Mouse (Mus musculus): Measurements from ENCODE around the gene Mrpl2. TPM values are rescaled to one million over a fixed set of nuclear protein-coding genes. Genes with fewer than 3 reads are reported as not detected.

Gene Mrpl2
- polyA plus RNA-seq (2015; fragmentation: Nextera tagmentation; extraction: Ambion mirVana) = 106 TPM in 2 replicates

GRCm38 (mm10) chr17:46645561-46646321, at the start of gene Mrpl2, which contains the start of gene Klc4:
Gene Mrpl2 (plus strand): TSS chr17:46646229.
Gene Klc4 (minus strand): TSS chr17:46646022.
- peak; percentile 68 for ATAC-seq (ENCODE audit: borderline replicate concordance, extremely low read depth, low FRiP score, low TSS enrichment)
- Histone ChIP-seq H3K9ac (peak within 1 kb of the TSS; percentile 95), H3K4me2 (peak within 1 kb of the TSS; percentile 93), H3K27me3 (no peaks in the 10 kb centered on the region), H3K9me3 (no peaks in the 10 kb centered on the region), H3K4me1 (peaks cover 32% of the 10 kb centered on the region), H3K36me3 (peaks cover 23% of the 10 kb centered on the region; the same call in 1 of the 2 replicates), H3K27ac (peak within 1 kb of the TSS; percentile 85), H3K4me3 (peak within 1 kb of the TSS; percentile 97)
- WGBS = under 1% methylated on average over 53 of the region's 53 CpGs

GRCm38 (mm10) chr17:46597956-46598355, 48.1 kb upstream of the Mrpl2 start:
- no peak overlapping the region for H3K27ac ChIP-seq
- ATAC-seq (ENCODE audit: borderline replicate concordance, extremely low read depth, low FRiP score, low TSS enrichment) = no peak
- no peak overlapping the region for H3K4me2 ChIP-seq
- H3K4me3 ChIP-seq = no peak overlapping the region
- no peaks in the 10 kb centered on the region for H3K27me3 ChIP-seq
- peaks cover 11% of the 10 kb centered on the region for H3K36me3 ChIP-seq
- no peak overlapping the region for H3K9ac ChIP-seq
- H3K9me3 ChIP-seq = no peaks in the 10 kb centered on the region
- 86% methylated on average over 11 of the region's 11 CpGs for WGBS
- peaks cover 25% of the 10 kb centered on the region for H3K4me1 ChIP-seq

- Histone ChIP-seq H3K36me3 (peaks cover 11% of the 10 kb centered on the region), H3K9ac (no peak overlapping the region), H3K27me3 (no peaks in the 10 kb centered on the region), H3K9me3 (no peaks in the 10 kb centered on the region), H3K4me3 (no peak overlapping the region), H3K4me2 (no peak overlapping the region), H3K4me1 (peaks cover 19% of the 10 kb centered on the region), H3K27ac (no peak overlapping the region)
- ATAC-seq (ENCODE audit: borderline replicate concordance, extremely low read depth, low FRiP score, low TSS enrichment) = no peak
- WGBS = 78% methylated on average over 4 of the region's 4 CpGs
Observed at GRCm38 (mm10) chr17:46598963-46599362, 47.1 kb upstream of the Mrpl2 start.

GRCm38 (mm10) chr17:46600569-46600968, 45.5 kb upstream of the Mrpl2 start:
- Histone ChIP-seq H3K4me3 (no peak overlapping the region), H3K27ac (no peak overlapping the region), H3K4me1 (peaks cover 21% of the 10 kb centered on the region), H3K9ac (no peak overlapping the region), H3K36me3 (peaks cover 11% of the 10 kb centered on the region), H3K27me3 (no peaks in the 10 kb centered on the region), H3K4me2 (no peak overlapping the region), H3K9me3 (no peaks in the 10 kb centered on the region)
- no peak for ATAC-seq (ENCODE audit: borderline replicate concordance, extremely low read depth, low FRiP score, low TSS enrichment)
- WGBS = 81% methylated on average over 2 of the region's 2 CpGs

- Histone ChIP-seq H3K9me3 (no peaks in the 10 kb centered on the region), H3K9ac (no peak overlapping the region), H3K4me2 (no peak overlapping the region)
Observed at GRCm38 (mm10) chr17:46602212-46602611, 43.8 kb upstream of the Mrpl2 start.

GRCm38 (mm10) chr17:46603229-46603628, 42.8 kb upstream of the Mrpl2 start:
- no peak overlapping the region for H3K4me3 ChIP-seq
- H3K27ac ChIP-seq = no peak overlapping the region
- no peaks in the 10 kb centered on the region for H3K9me3 ChIP-seq
- WGBS = 95% methylated on average over 4 of the region's 4 CpGs
- H3K9ac ChIP-seq = no peak overlapping the region
- ATAC-seq (ENCODE audit: borderline replicate concordance, extremely low read depth, low FRiP score, low TSS enrichment) = no peak
- peaks cover 29% of the 10 kb centered on the region for H3K4me1 ChIP-seq
- no peak overlapping the region for H3K4me2 ChIP-seq
- H3K27me3 ChIP-seq = no peaks in the 10 kb centered on the region
- peaks cover 1% of the 10 kb centered on the region; the same call in 1 of the 2 replicates for H3K36me3 ChIP-seq

More at GRCm38 (mm10) chr17:46602212-46602611, 43.8 kb upstream of the Mrpl2 start:
- Histone ChIP-seq H3K36me3 (peaks cover 5% of the 10 kb centered on the region; the same call in 1 of the 2 replicates), H3K4me3 (no peak overlapping the region), H3K27ac (peak overlapping the region; percentile 41; the same call in 1 of the 2 replicates), H3K27me3 (no peaks in the 10 kb centered on the region), H3K4me1 (peaks cover 29% of the 10 kb centered on the region)
- 34% methylated on average over 9 of the region's 9 CpGs for whole genome bisulfite sequencing
- ATAC-seq (ENCODE audit: borderline replicate concordance, extremely low read depth, low FRiP score, low TSS enrichment) = peak; percentile 59

- no peaks in the 10 kb centered on the region for H3K36me3 ChIP-seq
- no peaks in the 10 kb centered on the region for H3K9me3 ChIP-seq
- no peak for ATAC-seq (ENCODE audit: borderline replicate concordance, extremely low read depth, low FRiP score, low TSS enrichment)
- WGBS = 65% methylated on average over 5 of the region's 5 CpGs
- H3K4me1 ChIP-seq = peaks cover 37% of the 10 kb centered on the region
- no peak overlapping the region for H3K27ac ChIP-seq
- no peak overlapping the region for H3K4me2 ChIP-seq
- no peaks in the 10 kb centered on the region for H3K27me3 ChIP-seq
- no peak overlapping the region for H3K4me3 ChIP-seq
- no peak overlapping the region for H3K9ac ChIP-seq
Observed at GRCm38 (mm10) chr17:46605126-46605525, 40.9 kb upstream of the Mrpl2 start.

- WGBS = 64% methylated on average over 12 of the region's 12 CpGs
- Histone ChIP-seq H3K4me3 (no peak overlapping the region), H3K4me1 (peaks cover 45% of the 10 kb centered on the region)
Observed at GRCm38 (mm10) chr17:46605987-46606386, 40.0 kb upstream of the Mrpl2 start.

GRCm38 (mm10) chr17:46609721-46610514, 36.1 kb upstream of the Mrpl2 start:
- Histone ChIP-seq H3K4me3 (peak overlapping the region; percentile 11), H3K36me3 (no peaks in the 10 kb centered on the region), H3K27ac (peak overlapping the region; percentile 79), H3K4me2 (peak overlapping the region; percentile 48), H3K4me1 (peaks cover 69% of the 10 kb centered on the region), H3K9me3 (no peaks in the 10 kb centered on the region), H3K27me3 (no peaks in the 10 kb centered on the region), H3K9ac (0 out of 2 replicates have a peak overlapping the region, but pooled peaks have one; percentile 2)
- peak; percentile 70; the same call in 1 of the 2 replicates for ATAC-seq (ENCODE audit: borderline replicate concordance, extremely low read depth, low FRiP score, low TSS enrichment)
- 43% methylated on average over 15 of the region's 15 CpGs for WGBS

More at GRCm38 (mm10) chr17:46605987-46606386, 40.0 kb upstream of the Mrpl2 start:
- Histone ChIP-seq H3K9me3 (no peaks in the 10 kb centered on the region), H3K27ac (peak overlapping the region; percentile 17; the same call in 1 of the 2 replicates), H3K27me3 (no peaks in the 10 kb centered on the region), H3K4me2 (no peak overlapping the region), H3K9ac (no peak overlapping the region), H3K36me3 (no peaks in the 10 kb centered on the region)
- ATAC-seq (ENCODE audit: borderline replicate concordance, extremely low read depth, low FRiP score, low TSS enrichment) = peak; percentile 56; the same call in 1 of the 2 replicates

- Histone ChIP-seq H3K27me3 (no peaks in the 10 kb centered on the region), H3K9ac (no peak overlapping the region), H3K4me2 (no peak overlapping the region), H3K4me3 (no peak overlapping the region), H3K9me3 (no peaks in the 10 kb centered on the region), H3K36me3 (no peaks in the 10 kb centered on the region), H3K4me1 (peaks cover 65% of the 10 kb centered on the region), H3K27ac (peak overlapping the region; percentile 91; the same call in 1 of the 2 replicates)
- 0 out of 2 replicates have a peak, but pooled peaks have one; percentile 12 for ATAC-seq (ENCODE audit: borderline replicate concordance, extremely low read depth, low FRiP score, low TSS enrichment)
- WGBS = 91% methylated on average over 6 of the region's 6 CpGs
Observed at GRCm38 (mm10) chr17:46611316-46611715, 34.7 kb upstream of the Mrpl2 start.

GRCm38 (mm10) chr17:46612189-46612588, 33.8 kb upstream of the Mrpl2 start:
- no peak for ATAC-seq (ENCODE audit: borderline replicate concordance, extremely low read depth, low FRiP score, low TSS enrichment)
- Histone ChIP-seq H3K9ac (no peak overlapping the region; the same call in 1 of the 2 replicates), H3K4me2 (0 out of 2 replicates have a peak overlapping the region, but pooled peaks have one; percentile 7), H3K9me3 (no peaks in the 10 kb centered on the region), H3K36me3 (no peaks in the 10 kb centered on the region), H3K4me3 (no peak overlapping the region), H3K27ac (peak overlapping the region; percentile 91), H3K4me1 (peaks cover 71% of the 10 kb centered on the region), H3K27me3 (no peaks in the 10 kb centered on the region)
- 35% methylated on average over 2 of the region's 2 CpGs for WGBS

All from lung, embryonic 15.5 days (tissue).